Mouse (Mus musculus) embryonic facial prominence, embryonic 15.5 days (tissue): ENCODE data around the gene Smad1. TPM values are rescaled to one million over a fixed set of nuclear protein-coding genes. Genes with fewer than 3 reads are reported as not detected.

ENCODE experiments used
- ATAC-seq: fragments of 200-750 bp; cut with Nextera tagmentation; 2 replicates; pipeline ENCODE4 v1.8.0; 2017; ENCODE audit warnings: low read depth, moderate TSS enrichment; ENCODE audit not compliant: insufficient number of reproducible peaks, low FRiP score, low TSS enrichment
- H3K27ac ChIP-seq: fragments of 300-500 bp; sonication (generic); replicated peaks from 2 replicates; pipeline ENCODE4 v1.5.1; 2015; ENCODE audit warnings: mild to moderate bottlenecking, inconsistent platforms
- H3K27me3 ChIP-seq: fragments of 300-500 bp; sonication (generic); 2 replicates; pipeline ENCODE4 v1.6.1; 2015; ENCODE audit warnings: inconsistent platforms
- H3K36me3 ChIP-seq: fragments of 300-500 bp; sonication (generic); 2 replicates; pipeline ENCODE4 v1.6.1; 2015; ENCODE audit warnings: mild to moderate bottlenecking, inconsistent platforms
- H3K4me1 ChIP-seq: fragments of 300-500 bp; sonication (generic); 2 replicates; pipeline ENCODE4 v1.6.1; 2015; ENCODE audit warnings: inconsistent platforms
- H3K4me2 ChIP-seq: fragments of 300-500 bp; sonication (generic); replicated peaks from 2 replicates; pipeline ENCODE4 v1.6.1; 2015; ENCODE audit warnings: mild to moderate bottlenecking, inconsistent platforms
- H3K4me3 ChIP-seq: fragments of 300-500 bp; sonication (generic); replicated peaks from 2 replicates; pipeline ENCODE4 v1.5.1; 2015; ENCODE audit warnings: mild to moderate bottlenecking, inconsistent platforms
- H3K9ac ChIP-seq: fragments of 300-500 bp; sonication (generic); 2 replicates; pipeline ENCODE4 v1.6.1; 2015; ENCODE audit warnings: inconsistent platforms
- H3K9me3 ChIP-seq: fragments of 300-500 bp; sonication (generic); replicated peaks from 2 replicates; pipeline ENCODE4 v1.6.1; 2016; ENCODE audit warnings: inconsistent platforms
- WGBS: fragments of 180-500 bp; shearing (Covaris S2); methylation state at CpG from one replicate; pipeline ENCODE4 v1.1.7; 2015; 5-methylcytosine and 5-hydroxymethylcytosine counted together
- polyA plus RNA-seq: library from polyadenylated mRNA; unstranded; fragments of >200 nt; fragmentation: Nextera tagmentation; extraction: Ambion mirVana; gene quantifications from 2 replicates; pipeline ENCODE4 v1.2.1, GENCODE M21; 2015

The Smad1 gene
- polyA plus RNA-seq, 1 experiment from 2014 or later: 61.4 TPM

GRCm38 (mm10) chr8:79351916-79352315, 47.4 kb downstream of the Smad1 start:
- Histone ChIP-seq H3K4me2 (no peak overlapping the region), H3K9me3 (no peaks in the 10 kb centered on the region), H3K4me3 (no peak overlapping the region), H3K27ac (0 out of 2 replicates have a peak overlapping the region, but pooled peaks have one; percentile 11), H3K4me1 (peaks cover 49% of the 10 kb centered on the region), H3K9ac (no peak overlapping the region), H3K36me3 (peaks cover 34% of the 10 kb centered on the region), H3K27me3 (no peaks in the 10 kb centered on the region)
- no peak for ATAC-seq
- 74% methylated on average over 8 of the region's 8 CpGs for WGBS

GRCm38 (mm10) chr8:79350805-79351204, 48.5 kb downstream of the Smad1 start:
- Histone ChIP-seq H3K4me2 (no peak overlapping the region), H3K4me1 (peaks cover 39% of the 10 kb centered on the region), H3K27me3 (no peaks in the 10 kb centered on the region), H3K36me3 (peaks cover 42% of the 10 kb centered on the region), H3K9ac (no peak overlapping the region), H3K27ac (peak overlapping the region; percentile 58; the same call in 1 of the 2 replicates), H3K4me3 (no peak overlapping the region), H3K9me3 (no peaks in the 10 kb centered on the region)
- no peak for ATAC-seq
- 49% methylated on average over 3 of the region's 3 CpGs for WGBS

- WGBS: 52% methylated on average over 6 of the region's 6 CpGs
- no peaks in the 10 kb centered on the region for H3K9me3 ChIP-seq
- 0 out of 2 replicates have a peak, but pooled peaks have one; percentile 30 for ATAC-seq
- peaks cover 33% of the 10 kb centered on the region for H3K4me1 ChIP-seq
- peak overlapping the region; percentile 77 for H3K27ac ChIP-seq
- no peaks in the 10 kb centered on the region for H3K27me3 ChIP-seq
- H3K4me2 ChIP-seq: no peak overlapping the region
- peaks cover 42% of the 10 kb centered on the region for H3K36me3 ChIP-seq
- H3K4me3 ChIP-seq: no peak overlapping the region
- no peak overlapping the region for H3K9ac ChIP-seq
Observed at GRCm38 (mm10) chr8:79350094-79350593, 49.2 kb downstream of the Smad1 start.

GRCm38 (mm10) chr8:79346414-79346813, 52.9 kb downstream of the Smad1 start:
- Histone ChIP-seq H3K4me2 (no peak overlapping the region), H3K9ac (no peak overlapping the region), H3K4me3 (no peak overlapping the region), H3K27me3 (no peaks in the 10 kb centered on the region), H3K4me1 (peaks cover 16% of the 10 kb centered on the region), H3K36me3 (peaks cover 39% of the 10 kb centered on the region), H3K9me3 (no peaks in the 10 kb centered on the region), H3K27ac (no peak overlapping the region)
- no peak for ATAC-seq
- 91% methylated on average over 10 of the region's 10 CpGs for WGBS

GRCm38 (mm10) chr8:79345856-79346255, 53.5 kb downstream of the Smad1 start:
- no peak overlapping the region for H3K4me3 ChIP-seq
- 86% methylated on average over 6 of the region's 6 CpGs for WGBS
- H3K27me3 ChIP-seq: no peaks in the 10 kb centered on the region
- no peak overlapping the region for H3K4me2 ChIP-seq
- no peak overlapping the region for H3K9ac ChIP-seq
- peaks cover 13% of the 10 kb centered on the region for H3K4me1 ChIP-seq
- H3K36me3 ChIP-seq: peaks cover 42% of the 10 kb centered on the region
- no peak for ATAC-seq
- no peak overlapping the region for H3K27ac ChIP-seq
- H3K9me3 ChIP-seq: no peaks in the 10 kb centered on the region

- 85% methylated on average over 8 of the region's 8 CpGs for WGBS
- Histone ChIP-seq H3K9ac (no peak overlapping the region), H3K27me3 (no peaks in the 10 kb centered on the region), H3K4me3 (no peak overlapping the region), H3K27ac (no peak overlapping the region), H3K4me2 (no peak overlapping the region), H3K36me3 (peaks cover 53% of the 10 kb centered on the region), H3K9me3 (no peaks in the 10 kb centered on the region), H3K4me1 (peaks cover 5% of the 10 kb centered on the region; the same call in 1 of the 2 replicates)
- no peak for ATAC-seq
Observed at GRCm38 (mm10) chr8:79341236-79341635, 58.1 kb downstream of the Smad1 start.

- no peak overlapping the region for H3K27ac ChIP-seq
Observed at GRCm38 (mm10) chr8:79339555-79339954, 59.8 kb downstream of the Smad1 start.

GRCm38 (mm10) chr8:79338619-79339018, 60.7 kb downstream of the Smad1 start:
- Histone ChIP-seq H3K9me3 (no peaks in the 10 kb centered on the region; the same call in 1 of the 2 replicates), H3K27me3 (no peaks in the 10 kb centered on the region), H3K4me1 (peaks cover 5% of the 10 kb centered on the region; the same call in 1 of the 2 replicates), H3K27ac (no peak overlapping the region), H3K4me3 (no peak overlapping the region), H3K36me3 (peaks cover 50% of the 10 kb centered on the region), H3K4me2 (no peak overlapping the region), H3K9ac (no peak overlapping the region)
- 77% methylated on average over 10 of the region's 10 CpGs for WGBS
- no peak for ATAC-seq

More at GRCm38 (mm10) chr8:79339555-79339954, 59.8 kb downstream of the Smad1 start:
- Histone ChIP-seq H3K4me1 (peaks cover 5% of the 10 kb centered on the region; the same call in 1 of the 2 replicates), H3K9ac (no peak overlapping the region), H3K27me3 (no peaks in the 10 kb centered on the region), H3K4me3 (no peak overlapping the region), H3K4me2 (no peak overlapping the region), H3K36me3 (peaks cover 52% of the 10 kb centered on the region), H3K9me3 (no peaks in the 10 kb centered on the region)
- WGBS: 76% methylated on average over 9 of the region's 9 CpGs
- no peak for ATAC-seq

- Histone ChIP-seq H3K9ac (no peak overlapping the region), H3K27me3 (no peaks in the 10 kb centered on the region), H3K27ac (no peak overlapping the region), H3K4me2 (no peak overlapping the region), H3K4me3 (no peak overlapping the region), H3K4me1 (no peaks in the 10 kb centered on the region), H3K9me3 (no peaks in the 10 kb centered on the region; the same call in 1 of the 2 replicates), H3K36me3 (peaks cover 5% of the 10 kb centered on the region; the same call in 1 of the 2 replicates)
- no peak for ATAC-seq
- 91% methylated on average over 22 of the region's 22 CpGs for WGBS
Observed at GRCm38 (mm10) chr8:79332109-79332900, 67.0 kb downstream of the Smad1 start.

- 94% methylated on average over 2 of the region's 2 CpGs for whole genome bisulfite sequencing
- no peak for ATAC-seq
- peaks cover 3% of the 10 kb centered on the region; the same call in 1 of the 2 replicates for H3K4me1 ChIP-seq
Observed at GRCm38 (mm10) chr8:79331571-79331970, 67.7 kb downstream of the Smad1 start.

GRCm38 (mm10) chr8:79331017-79331416, 68.3 kb downstream of the Smad1 start:
- H3K9me3 ChIP-seq: no peaks in the 10 kb centered on the region; the same call in 1 of the 2 replicates
- ATAC-seq: no peak
- no peak overlapping the region for H3K4me2 ChIP-seq
- no peaks in the 10 kb centered on the region for H3K36me3 ChIP-seq
- H3K9ac ChIP-seq: no peak overlapping the region
- WGBS: 67% methylated on average over 9 of the region's 9 CpGs
- H3K27ac ChIP-seq: no peak overlapping the region
- H3K27me3 ChIP-seq: no peaks in the 10 kb centered on the region
- H3K4me3 ChIP-seq: no peak overlapping the region
- H3K4me1 ChIP-seq: peaks cover 3% of the 10 kb centered on the region; the same call in 1 of the 2 replicates

More at GRCm38 (mm10) chr8:79331571-79331970, 67.7 kb downstream of the Smad1 start:
- no peaks in the 10 kb centered on the region for H3K36me3 ChIP-seq
- no peak overlapping the region for H3K4me3 ChIP-seq
- no peak overlapping the region for H3K4me2 ChIP-seq
- H3K9me3 ChIP-seq: no peaks in the 10 kb centered on the region; the same call in 1 of the 2 replicates
- H3K27me3 ChIP-seq: no peaks in the 10 kb centered on the region
- H3K9ac ChIP-seq: no peak overlapping the region
- no peak overlapping the region for H3K27ac ChIP-seq
